Mouse (Mus musculus): Measurements from ENCODE around the gene Casp6. TPM values are rescaled to one million over a fixed set of nuclear protein-coding genes. Genes with fewer than 3 reads are reported as not detected.

The Casp6 gene
- polyA plus RNA-seq, 1 experiment from 2014 or later, result 120 TPM

DNA sequence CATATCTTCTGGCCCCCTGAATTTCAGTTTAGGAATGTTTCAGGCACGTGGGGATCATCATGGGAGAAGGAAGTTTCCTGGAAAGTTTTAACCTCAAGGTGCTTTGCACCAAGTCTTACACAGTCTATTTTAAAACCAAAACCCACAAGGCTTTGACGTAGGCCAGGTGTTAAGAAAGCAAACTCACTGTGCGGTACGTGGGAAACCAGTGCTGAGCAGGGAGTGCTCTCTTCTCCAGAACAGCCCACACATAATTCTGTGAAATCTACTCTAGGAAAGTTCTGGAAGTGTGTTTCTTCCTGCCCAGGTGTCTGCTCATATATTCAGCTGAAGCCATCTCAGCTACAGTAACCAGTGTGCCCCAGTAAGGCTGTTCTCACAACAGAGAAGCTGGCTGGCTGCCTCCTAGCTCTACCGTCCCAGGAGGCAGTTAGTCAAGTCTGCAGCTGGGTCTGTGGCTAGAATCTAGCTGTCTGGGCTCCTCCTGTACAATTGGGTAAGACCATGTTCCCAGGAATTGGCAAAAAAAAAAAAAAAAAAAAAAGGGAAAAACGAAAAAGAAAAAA is 29.1 kb downstream of the Casp6 start:
- ATAC-seq (ENCODE audit: insufficient number of reproducible peaks, low FRiP score, low TSS enrichment, low read depth), result no peak
- WGBS, result 73% methylated on average over 6 of the region's 6 CpGs

DNA sequence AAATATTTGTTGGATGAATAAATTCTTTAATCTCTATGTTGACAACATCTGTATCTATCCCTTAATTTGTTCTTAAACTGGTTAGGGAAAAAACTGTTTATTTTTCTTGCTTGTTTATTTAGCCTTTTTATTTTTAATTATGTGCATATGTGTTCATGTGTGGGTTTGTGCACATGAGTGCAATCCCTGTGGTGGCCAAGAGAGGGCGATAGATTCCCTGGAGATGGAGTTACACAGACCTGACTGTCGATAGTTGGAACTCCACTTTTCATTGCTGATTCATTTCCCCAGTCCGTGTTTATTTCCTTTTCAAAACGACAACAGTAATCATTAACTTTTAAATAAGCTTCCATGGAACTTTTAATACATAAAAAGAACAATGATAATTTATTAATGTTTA is 31.2 kb downstream of the Casp6 start:
- peak; percentile 67 for DNase-seq (ENCODE audit: low spot score)
- 54% methylated on average over 4 of the region's 4 CpGs for WGBS
- Histone ChIP-seq H3K36me3 (ENCODE audit: control insufficient read depth, insufficient read depth, low read length) (no peaks in the 10 kb centered on the region), H3K9me3 (ENCODE audit: control insufficient read depth, low read length) (no peaks in the 10 kb centered on the region), H3K4me2 (ENCODE audit: low read depth, severe bottlenecking) (no peak overlapping the region), H3K4me3 (ENCODE audit: low read depth, low read length) (no peak overlapping the region), H3K27me3 (ENCODE audit: control insufficient read depth, insufficient read depth, low read length) (no peaks in the 10 kb centered on the region), H3K27ac (replicated peaks; ENCODE audit: low read depth, low read length) (no peak overlapping the region), H3K9ac (ENCODE audit: low read length) (no peak overlapping the region), H3K4me1 (ENCODE audit: control insufficient read depth, insufficient read depth, low read length) (no peaks in the 10 kb centered on the region)
- no peak for ATAC-seq (ENCODE audit: insufficient number of reproducible peaks, low FRiP score, low TSS enrichment, low read depth)

More for the DNA sequence above, 29.1 kb downstream of the Casp6 start:
- no peak for DNase-seq (ENCODE audit: low spot score)
- H3K4me3 ChIP-seq (ENCODE audit: low read depth, low read length), result no peak overlapping the region
- H3K27ac ChIP-seq (replicated peaks; ENCODE audit: low read depth, low read length), result no peak overlapping the region
- no peaks in the 10 kb centered on the region for H3K27me3 ChIP-seq (ENCODE audit: control insufficient read depth, insufficient read depth, low read length)
- H3K9me3 ChIP-seq (ENCODE audit: control insufficient read depth, low read length), result no peaks in the 10 kb centered on the region
- no peaks in the 10 kb centered on the region for H3K4me1 ChIP-seq (ENCODE audit: control insufficient read depth, insufficient read depth, low read length)
- H3K36me3 ChIP-seq (ENCODE audit: control insufficient read depth, insufficient read depth, low read length), result no peaks in the 10 kb centered on the region
- H3K9ac ChIP-seq (ENCODE audit: low read length), result no peak overlapping the region
- H3K4me2 ChIP-seq (ENCODE audit: low read depth, severe bottlenecking), result no peak overlapping the region

DNA sequence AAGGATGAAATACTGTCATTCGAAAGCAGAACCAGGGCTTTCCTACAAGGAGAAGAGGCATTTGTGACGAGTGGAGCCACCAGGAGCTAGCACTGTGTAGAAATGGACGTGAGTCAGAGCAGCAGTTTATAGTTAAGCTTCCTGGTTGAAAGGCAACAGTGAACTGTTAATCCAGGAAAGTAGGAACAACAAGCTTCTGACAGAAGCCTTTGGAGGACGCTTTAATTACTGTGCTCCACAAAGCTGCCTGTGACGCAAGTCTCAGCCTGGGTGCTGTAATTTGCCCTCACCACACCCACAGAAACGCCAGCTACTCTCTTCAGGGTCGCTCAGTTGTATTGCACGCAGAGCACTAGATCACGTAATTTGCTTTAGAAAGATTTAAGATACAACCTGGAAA is 35.3 kb downstream of the Casp6 start:
- Histone ChIP-seq H3K9me3 (ENCODE audit: control insufficient read depth, low read length) (no peaks in the 10 kb centered on the region), H3K9ac (ENCODE audit: low read length) (no peak overlapping the region), H3K4me2 (ENCODE audit: low read depth, severe bottlenecking) (no peak overlapping the region), H3K4me3 (ENCODE audit: low read depth, low read length) (no peak overlapping the region), H3K36me3 (ENCODE audit: control insufficient read depth, insufficient read depth, low read length) (no peaks in the 10 kb centered on the region), H3K27me3 (ENCODE audit: control insufficient read depth, insufficient read depth, low read length) (no peaks in the 10 kb centered on the region), H3K4me1 (ENCODE audit: control insufficient read depth, insufficient read depth, low read length) (peaks cover 5% of the 10 kb centered on the region), H3K27ac (replicated peaks; ENCODE audit: low read depth, low read length) (no peak overlapping the region)
- DNase-seq (ENCODE audit: low spot score), result no peak
- 36% methylated on average over 9 of the region's 9 CpGs for WGBS
- ATAC-seq (ENCODE audit: insufficient number of reproducible peaks, low FRiP score, low TSS enrichment, low read depth), result no peak

DNA sequence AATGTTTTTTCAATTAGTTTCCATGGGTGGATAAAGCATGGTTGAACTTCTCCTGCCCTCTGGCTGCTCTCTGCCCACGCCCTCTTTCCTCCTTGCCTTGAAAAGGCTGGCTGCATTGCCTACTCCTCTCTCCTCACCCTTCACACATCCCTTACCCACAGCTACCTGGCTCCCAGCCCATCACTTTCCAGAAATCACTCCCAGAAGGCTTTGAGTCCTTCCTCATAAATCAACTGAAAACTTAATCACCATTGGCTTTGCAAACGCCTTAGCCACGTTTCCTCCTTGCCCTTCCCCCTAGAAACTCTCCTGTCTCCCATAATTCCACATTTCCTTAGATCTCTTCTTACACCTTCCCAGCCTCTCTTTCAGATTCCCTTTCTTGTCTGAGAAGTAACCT is 36.6 kb downstream of the Casp6 start:
- Histone ChIP-seq H3K27me3 (ENCODE audit: control insufficient read depth, insufficient read depth, low read length) (no peaks in the 10 kb centered on the region), H3K9me3 (ENCODE audit: control insufficient read depth, low read length) (no peaks in the 10 kb centered on the region), H3K36me3 (ENCODE audit: control insufficient read depth, insufficient read depth, low read length) (no peaks in the 10 kb centered on the region), H3K9ac (ENCODE audit: low read length) (no peak overlapping the region), H3K4me2 (ENCODE audit: low read depth, severe bottlenecking) (no peak overlapping the region), H3K4me3 (ENCODE audit: low read depth, low read length) (no peak overlapping the region), H3K27ac (replicated peaks; ENCODE audit: low read depth, low read length) (no peak overlapping the region), H3K4me1 (ENCODE audit: control insufficient read depth, insufficient read depth, low read length) (peaks cover 5% of the 10 kb centered on the region)
- ATAC-seq (ENCODE audit: insufficient number of reproducible peaks, low FRiP score, low TSS enrichment, low read depth), result no peak
- 18% methylated on average over 3 of the region's 3 CpGs for WGBS
- DNase-seq (ENCODE audit: low spot score), result peak; percentile 30

DNA sequence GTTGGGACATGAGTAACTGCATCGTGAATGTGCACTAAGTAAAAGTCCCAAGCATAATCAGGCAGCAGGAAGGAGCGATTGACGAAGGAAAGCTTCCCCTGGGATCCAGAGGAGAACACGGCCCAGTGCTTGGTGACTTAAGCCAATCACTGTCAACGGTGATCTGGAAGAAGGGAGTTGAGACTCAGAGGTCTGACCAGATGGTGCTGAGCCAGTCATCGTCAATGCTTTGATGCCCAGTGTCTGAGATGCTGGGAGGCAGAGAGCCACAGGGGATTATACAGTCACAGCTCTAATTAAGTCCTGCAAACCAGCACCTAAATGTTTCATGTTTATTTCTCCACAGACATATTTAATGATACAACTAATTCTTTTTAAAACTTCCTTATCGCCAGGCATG is 37.8 kb downstream of the Casp6 start:
- Histone ChIP-seq H3K9me3 (ENCODE audit: control insufficient read depth, low read length) (no peaks in the 10 kb centered on the region), H3K36me3 (ENCODE audit: control insufficient read depth, insufficient read depth, low read length) (no peaks in the 10 kb centered on the region), H3K27me3 (ENCODE audit: control insufficient read depth, insufficient read depth, low read length) (no peaks in the 10 kb centered on the region), H3K4me2 (ENCODE audit: low read depth, severe bottlenecking) (no peak overlapping the region), H3K9ac (ENCODE audit: low read length) (no peak overlapping the region), H3K27ac (replicated peaks; ENCODE audit: low read depth, low read length) (no peak overlapping the region), H3K4me3 (ENCODE audit: low read depth, low read length) (no peak overlapping the region), H3K4me1 (ENCODE audit: control insufficient read depth, insufficient read depth, low read length) (peaks cover 5% of the 10 kb centered on the region)
- 46% methylated on average over 7 of the region's 7 CpGs for WGBS
- DNase-seq (ENCODE audit: low spot score) (no peak), ATAC-seq (ENCODE audit: insufficient number of reproducible peaks, low FRiP score, low TSS enrichment, low read depth) (no peak)

DNA sequence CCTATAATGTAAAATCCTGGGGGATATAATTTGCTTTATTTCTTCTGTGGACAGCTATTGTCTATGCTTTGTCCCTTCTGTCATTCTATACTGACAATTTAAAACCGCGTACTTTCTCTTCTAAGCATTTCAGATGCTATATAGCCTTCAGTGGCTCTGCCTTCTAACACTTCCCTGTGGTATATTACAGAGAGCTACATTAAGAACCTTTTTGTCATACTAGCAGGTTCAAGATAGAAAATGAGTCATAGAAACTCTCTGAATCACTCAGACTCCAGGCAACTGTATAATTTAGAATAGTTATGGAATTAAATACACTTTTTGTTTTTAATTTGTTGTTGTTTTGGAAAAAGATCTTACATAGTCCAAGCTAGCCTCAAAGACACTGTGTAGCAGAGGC is 39.6 kb downstream of the Casp6 start:
- H3K4me3 ChIP-seq (ENCODE audit: low read depth, low read length), result no peak overlapping the region
- no peak for DNase-seq (ENCODE audit: low spot score)
- H3K27me3 ChIP-seq (ENCODE audit: control insufficient read depth, insufficient read depth, low read length), result no peaks in the 10 kb centered on the region
- ATAC-seq (ENCODE audit: insufficient number of reproducible peaks, low FRiP score, low TSS enrichment, low read depth), result no peak
- no peaks in the 10 kb centered on the region for H3K9me3 ChIP-seq (ENCODE audit: control insufficient read depth, low read length)
- H3K27ac ChIP-seq (replicated peaks; ENCODE audit: low read depth, low read length), result no peak overlapping the region
- WGBS, result 99% methylated on average over 2 of the region's 2 CpGs
- no peak overlapping the region for H3K9ac ChIP-seq (ENCODE audit: low read length)
- H3K4me1 ChIP-seq (ENCODE audit: control insufficient read depth, insufficient read depth, low read length), result peaks cover 5% of the 10 kb centered on the region
- H3K4me2 ChIP-seq (ENCODE audit: low read depth, severe bottlenecking), result no peak overlapping the region
- no peaks in the 10 kb centered on the region for H3K36me3 ChIP-seq (ENCODE audit: control insufficient read depth, insufficient read depth, low read length)

DNA sequence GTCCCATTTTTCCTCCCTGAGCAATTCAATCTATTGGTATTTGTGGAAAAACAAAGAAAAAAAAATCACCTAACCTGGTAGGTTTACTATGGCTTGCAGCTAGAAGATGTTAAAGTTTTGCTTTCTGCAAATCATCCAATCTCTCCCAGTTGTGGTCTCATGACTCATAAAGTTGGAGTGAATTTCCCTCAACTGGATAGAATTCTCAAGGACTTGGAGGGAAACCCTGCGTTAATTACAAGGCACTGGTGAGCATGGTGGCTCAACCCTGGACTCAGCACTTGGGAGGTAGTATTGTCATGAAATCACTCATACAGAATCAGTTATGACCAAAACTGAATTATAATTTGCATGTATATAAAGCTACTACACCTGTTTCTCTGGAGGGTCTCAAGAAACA is 40.1 kb downstream of the Casp6 start:
- Histone ChIP-seq H3K9me3 (ENCODE audit: control insufficient read depth, low read length) (no peaks in the 10 kb centered on the region), H3K27ac (replicated peaks; ENCODE audit: low read depth, low read length) (no peak overlapping the region), H3K9ac (ENCODE audit: low read length) (no peak overlapping the region), H3K4me3 (ENCODE audit: low read depth, low read length) (no peak overlapping the region), H3K27me3 (ENCODE audit: control insufficient read depth, insufficient read depth, low read length) (no peaks in the 10 kb centered on the region), H3K4me2 (ENCODE audit: low read depth, severe bottlenecking) (no peak overlapping the region), H3K36me3 (ENCODE audit: control insufficient read depth, insufficient read depth, low read length) (no peaks in the 10 kb centered on the region), H3K4me1 (ENCODE audit: control insufficient read depth, insufficient read depth, low read length) (peaks cover 5% of the 10 kb centered on the region)
- 89% methylated on average over 1 of the region's 1 CpGs for WGBS
- ATAC-seq (ENCODE audit: insufficient number of reproducible peaks, low FRiP score, low TSS enrichment, low read depth) (no peak), DNase-seq (ENCODE audit: low spot score) (no peak)

DNA sequence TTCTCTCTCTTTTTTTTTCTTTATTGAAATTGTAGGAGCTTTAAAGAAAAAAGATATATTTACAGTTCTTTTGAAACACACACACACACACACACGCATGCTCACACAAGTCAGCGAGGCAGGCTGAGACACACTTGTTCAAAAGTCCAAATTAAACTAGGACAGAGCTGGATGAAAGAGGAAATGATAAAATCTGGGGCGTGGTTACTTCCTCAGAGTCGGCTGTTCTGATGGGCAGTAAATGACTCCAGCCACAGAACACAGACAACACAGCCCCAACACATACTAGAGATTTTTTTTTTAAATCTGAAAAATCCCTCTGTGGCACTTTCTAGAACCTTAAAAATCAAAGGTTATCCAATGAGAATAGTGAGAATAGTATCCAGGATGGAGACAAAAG is 42.6 kb downstream of the Casp6 start:
- H3K4me1 ChIP-seq (ENCODE audit: control insufficient read depth, insufficient read depth, low read length), result no peaks in the 10 kb centered on the region
- H3K4me3 ChIP-seq (ENCODE audit: low read depth, low read length), result no peak overlapping the region
- H3K27ac ChIP-seq (replicated peaks; ENCODE audit: low read depth, low read length), result no peak overlapping the region
- ATAC-seq (ENCODE audit: insufficient number of reproducible peaks, low FRiP score, low TSS enrichment, low read depth), result no peak
- no peak for DNase-seq (ENCODE audit: low spot score)
- H3K4me2 ChIP-seq (ENCODE audit: low read depth, severe bottlenecking), result no peak overlapping the region
- H3K9me3 ChIP-seq (ENCODE audit: control insufficient read depth, low read length), result no peaks in the 10 kb centered on the region
- WGBS, result 76% methylated on average over 4 of the region's 4 CpGs
- no peaks in the 10 kb centered on the region for H3K27me3 ChIP-seq (ENCODE audit: control insufficient read depth, insufficient read depth, low read length)
- no peak overlapping the region for H3K9ac ChIP-seq (ENCODE audit: low read length)
- H3K36me3 ChIP-seq (ENCODE audit: control insufficient read depth, insufficient read depth, low read length), result no peaks in the 10 kb centered on the region

DNA sequence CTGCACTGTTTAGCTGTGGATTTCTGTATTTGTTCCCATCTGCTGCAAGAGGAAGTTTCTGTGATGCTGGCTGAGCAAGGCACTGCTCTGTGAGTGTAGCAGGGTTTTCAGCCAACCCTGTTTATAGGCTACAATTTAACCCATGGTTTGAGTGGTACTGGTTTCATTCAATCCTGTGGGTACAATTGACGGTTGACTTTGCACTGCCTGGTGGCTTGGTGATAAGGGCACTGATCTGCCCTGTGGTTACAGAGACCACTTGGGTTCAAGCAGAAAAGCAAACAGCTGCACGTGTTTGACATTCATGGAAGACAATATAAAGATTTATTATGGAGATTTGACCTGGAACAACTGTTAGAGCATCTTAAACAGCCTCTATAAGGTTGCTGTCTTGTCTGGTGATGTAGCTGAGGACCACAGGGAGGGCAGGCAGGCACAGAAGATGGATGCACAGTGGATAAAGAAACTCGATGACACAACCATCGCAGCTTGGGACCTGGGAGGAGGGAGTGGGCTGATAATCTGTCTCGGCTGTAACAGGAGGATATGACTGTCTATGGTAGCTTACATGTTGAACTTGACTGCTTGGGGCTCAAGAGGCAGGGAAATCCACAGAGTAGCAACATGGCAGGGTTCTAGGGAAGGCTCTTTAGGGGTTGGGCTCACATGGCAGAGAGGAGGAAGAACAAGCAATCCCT is 45.1 kb downstream of the Casp6 start:
- DNase-seq (ENCODE audit: low spot score) (no peak), ATAC-seq (ENCODE audit: insufficient number of reproducible peaks, low FRiP score, low TSS enrichment, low read depth) (no peak)
- no peak overlapping the region for H3K4me3 ChIP-seq (ENCODE audit: low read depth, low read length)
- H3K9me3 ChIP-seq (ENCODE audit: control insufficient read depth, low read length), result no peaks in the 10 kb centered on the region
- H3K27me3 ChIP-seq (ENCODE audit: control insufficient read depth, insufficient read depth, low read length), result no peaks in the 10 kb centered on the region
- H3K36me3 ChIP-seq (ENCODE audit: control insufficient read depth, insufficient read depth, low read length), result no peaks in the 10 kb centered on the region
- 73% methylated on average over 5 of the region's 5 CpGs for WGBS
- H3K4me2 ChIP-seq (ENCODE audit: low read depth, severe bottlenecking), result no peak overlapping the region
- no peak overlapping the region for H3K27ac ChIP-seq (replicated peaks; ENCODE audit: low read depth, low read length)
- H3K9ac ChIP-seq (ENCODE audit: low read length), result no peak overlapping the region
- H3K4me1 ChIP-seq (ENCODE audit: control insufficient read depth, insufficient read depth, low read length), result no peaks in the 10 kb centered on the region
